Mouse (Mus musculus): ENCODE measurements at regions not wholly inside any gene's neighbourhood (a gene's known extent, or its start where the extent isn't known, plus 50 kb on each side); places are given as distances from the start of the nearest gene placed in this dataset.

GRCm38 (mm10) chr15:11517892-11518291 lies 118.4 kb upstream of the Tars start:
- no peak for TF ChIP-seq CTCF (conservative IDR thresholded peaks at IDR 0.05; ENCODE audit: low read length)
- TF ChIP-seq POU5F1 (IDR thresholded peaks at IDR 0.05; ENCODE audit: borderline replicate concordance, low read length): no peak
